ENCODE assay signal across 33 mouse cellular contexts in the genomic region with DNA sequence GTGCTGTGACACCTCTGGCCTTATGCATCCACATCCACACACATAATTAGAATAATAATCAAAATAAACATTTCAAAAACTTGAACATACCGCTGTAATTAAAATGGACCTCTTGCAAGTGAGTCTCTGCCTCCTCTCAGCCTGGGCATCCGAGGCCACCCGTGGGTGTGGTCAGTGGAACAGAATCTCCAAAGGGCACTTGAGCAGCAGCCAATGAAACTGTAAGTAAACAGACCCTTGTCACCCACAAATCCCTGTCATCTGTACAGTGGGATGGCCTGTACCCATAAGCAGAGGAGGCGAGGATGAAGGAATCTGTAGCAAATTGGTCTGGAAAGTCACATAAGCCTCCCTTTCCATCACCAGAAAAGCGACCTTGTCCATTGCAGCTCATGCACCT. TPM values are rescaled to one million over a fixed set of nuclear protein-coding genes. Genes with fewer than 3 reads are reported as not detected.
"Had no signal": no experiment of that assay in that cellular context is flagged by ENCODE, and none has a peak within 500 bp of the region (broad histone marks: within the 10 kb centered on the region; RNA-seq: fewer than 3 reads in every experiment).

No protein-coding gene starts in this region.

- H3K4me3 ChIP-seq: left cerebral cortex, adult 2 months; limb, embryonic 10.5 days; limb, embryonic 12.5 days; limb, embryonic 13.5 days; limb, embryonic 15.5 days; liver, embryonic 12.5 days; liver, embryonic 13.5 days; liver, embryonic 15.5 days; lung, embryonic 15.5 days; megakaryocyte, embryonic 14.5 days; midbrain, embryonic 10.5 days; midbrain, embryonic 12.5 days; midbrain, embryonic 13.5 days; midbrain, embryonic 15.5 days; myocyte; neural tube, embryonic 12.5 days had no signal

- H3K4me2 ChIP-seq: limb, embryonic 12.5 days; limb, embryonic 13.5 days; limb, embryonic 15.5 days; liver, embryonic 11.5 days; liver, embryonic 12.5 days; liver, embryonic 13.5 days; liver, embryonic 15.5 days; lung, embryonic 14.5 days; lung, embryonic 15.5 days; midbrain, embryonic 11.5 days; midbrain, embryonic 12.5 days; midbrain, embryonic 13.5 days; midbrain, embryonic 15.5 days; neural tube, embryonic 12.5 days had no signal

- H3K36me3 ChIP-seq: limb, embryonic 10.5 days; limb, embryonic 12.5 days; limb, embryonic 13.5 days; limb, embryonic 15.5 days; liver, embryonic 12.5 days; liver, embryonic 13.5 days; liver, embryonic 15.5 days; lung, embryonic 15.5 days; midbrain, embryonic 10.5 days; midbrain, embryonic 12.5 days; midbrain, embryonic 13.5 days; midbrain, embryonic 15.5 days; neural tube, embryonic 12.5 days had no signal

- ATAC-seq: liver, embryonic 12.5 days; lung, postnatal 0 days; midbrain, embryonic 13.5 days; midbrain, embryonic 15.5 days; midbrain, embryonic 16.5 days had no signal

- H3K4me1 ChIP-seq: liver, embryonic 12.5 days; liver, embryonic 13.5 days; midbrain, embryonic 15.5 days had no signal

- H3K9ac ChIP-seq: limb, embryonic 12.5 days; limb, embryonic 13.5 days; limb, embryonic 15.5 days; liver, embryonic 12.5 days; liver, embryonic 13.5 days; liver, embryonic 14.5 days; liver, embryonic 15.5 days; lung, embryonic 14.5 days; lung, embryonic 15.5 days; midbrain, embryonic 12.5 days; midbrain, embryonic 13.5 days; midbrain, embryonic 15.5 days; neural tube, embryonic 12.5 days had no signal

- DNase-seq: left cerebral cortex, postnatal 4 days; liver; liver, embryonic 13.5 days; lung, adult 18-20 months; lung, adult 2 months; lung, embryonic 14.5 days; lung, postnatal 10 days; lung, postnatal 14 days; lung, postnatal 36 days; lung, postnatal 4 days; midbrain, embryonic 14.5 days had no signal

- H3K27ac ChIP-seq: left cerebral cortex, adult 2 months; limb, embryonic 10.5 days; limb, embryonic 12.5 days; limb, embryonic 13.5 days; limb, embryonic 15.5 days; liver, embryonic 12.5 days; liver, embryonic 13.5 days; liver, embryonic 14.5 days; liver, embryonic 15.5 days; lung, embryonic 15.5 days; macrophage; midbrain, embryonic 10.5 days; midbrain, embryonic 12.5 days; midbrain, embryonic 13.5 days; midbrain, embryonic 15.5 days; neural tube, embryonic 12.5 days had no signal

- H3K9me3 ChIP-seq: limb, embryonic 10.5 days; limb, embryonic 12.5 days; limb, embryonic 13.5 days; limb, embryonic 15.5 days; liver, embryonic 12.5 days; liver, embryonic 13.5 days; liver, embryonic 15.5 days; lung, embryonic 15.5 days; megakaryocyte, embryonic 14.5 days; midbrain, embryonic 10.5 days; midbrain, embryonic 12.5 days; midbrain, embryonic 13.5 days; midbrain, embryonic 15.5 days; neural tube, embryonic 12.5 days had no signal

- H3K27me3 ChIP-seq: limb, embryonic 12.5 days; limb, embryonic 13.5 days; limb, embryonic 15.5 days; liver, embryonic 12.5 days; liver, embryonic 13.5 days; liver, embryonic 15.5 days; lung, embryonic 15.5 days; midbrain, embryonic 12.5 days; midbrain, embryonic 13.5 days; midbrain, embryonic 15.5 days; neural tube, embryonic 12.5 days had no signal

RNA-seq across cellular contexts. Expression of a gene that starts 32.9 kb away (rescaled TPM):
- total RNA-seq: megakaryocyte-erythroid progenitor cell, adult 5-6 weeks had no signal
